Mouse (Mus musculus) ES-E14 (cell line): Measurements from ENCODE around the gene Capn5. TPM values are rescaled to one million over a fixed set of nuclear protein-coding genes. Genes with fewer than 3 reads are reported as not detected.

Experiments used
- DNase-seq: peaks from one replicate; pipeline ENCODE4 v3.0.0-alpha.2; 2013; ENCODE audit warnings: low read depth, low spot score
- H3K27ac ChIP-seq: 2 replicates; pipeline ENCODE4 v1.5.1; 2012; ENCODE audit warnings: low read depth, mild to moderate bottlenecking, low read length, moderate library complexity, mixed read lengths; ENCODE audit not compliant: poor library complexity, insufficient read depth, severe bottlenecking
- H3K36me3 ChIP-seq: 2 replicates; pipeline ENCODE4 v1.6.1; 2012; ENCODE audit warnings: mild to moderate bottlenecking, low read length, moderate library complexity, mixed read lengths; ENCODE audit not compliant: control insufficient read depth, poor library complexity, insufficient read depth, severe bottlenecking
- H3K4me1 ChIP-seq, 2 experiments: fragments of 150-350 bp in 1 of 2; sonication (generic) in 1 of 2; 2 replicates each; pipeline ENCODE4 v1.6.1; 2012; ENCODE audit warnings: low read length in 2 of 2, mild to moderate bottlenecking in 1 of 2, mixed read lengths in 1 of 2; ENCODE audit not compliant: control insufficient read depth in 2 of 2, insufficient read depth in 2 of 2, poor library complexity in 1 of 2
- H3K4me3 ChIP-seq, 2 experiments: fragments of 150-350 bp in 1 of 2; sonication (generic) in 1 of 2; 2 replicates each; pipeline ENCODE4 v1.5.1; 2012; ENCODE audit warnings: low read length in 2 of 2, low read depth in 1 of 2, mild to moderate bottlenecking in 1 of 2, mixed read lengths in 1 of 2; ENCODE audit not compliant: insufficient read depth in 1 of 2, poor library complexity in 1 of 2, severe bottlenecking in 1 of 2
- H3K9ac ChIP-seq: 2 replicates; pipeline ENCODE4 v1.6.1; 2012; ENCODE audit warnings: low read depth, mild to moderate bottlenecking, low read length, mixed read lengths; ENCODE audit not compliant: poor library complexity, insufficient read depth, severe bottlenecking
- H3K9me3 ChIP-seq: fragments of 150-350 bp; sonication (generic); 2 replicates; pipeline ENCODE4 v1.6.1; 2012; ENCODE audit warnings: low read depth, mild to moderate bottlenecking, low read length; ENCODE audit not compliant: control insufficient read depth, insufficient read depth
- CHD2 ChIP-seq: IDR thresholded peaks from 2 replicates; pipeline ENCODE4 v1.6.1; 2014; ENCODE audit warnings: mild to moderate bottlenecking, low read depth, low read length, inconsistent platforms
- HCFC1 ChIP-seq: IDR thresholded peaks from 2 replicates; pipeline ENCODE4 v1.6.1; 2012; ENCODE audit warnings: low read length, inconsistent platforms, borderline replicate concordance; ENCODE audit not compliant: insufficient read depth
- MAFK ChIP-seq: IDR thresholded peaks from 2 replicates; pipeline ENCODE4 v1.6.1; 2014; ENCODE audit warnings: mild to moderate bottlenecking, low read depth, low read length, inconsistent platforms; ENCODE audit not compliant: insufficient read depth
- ZC3H11A ChIP-seq: IDR thresholded peaks from 2 replicates; pipeline ENCODE4 v1.6.1; 2012; ENCODE audit warnings: low read depth, mild to moderate bottlenecking, inconsistent platforms, low read length, borderline replicate concordance
- ZNF384 ChIP-seq: IDR thresholded peaks from 2 replicates; pipeline ENCODE4 v1.6.1; 2012; ENCODE audit warnings: low read depth, low read length, inconsistent platforms
- in situ Hi-C, 2 experiments: fragments of 600-800 bp; cut with MboI; formaldehyde crosslinking; loops; one replicate each; pipeline ENCODE4 v1.15.1; 2025; ENCODE audit warnings: low sequenced_read_pairs in 2 of 2, inconsistent platforms in 1 of 2; ENCODE audit not compliant: unreplicated experiment in 2 of 2
- total RNA-seq: library from RNA; depleted of rRNA; stranded (reverse); fragments of 300-350 nt; gene quantifications from 2 replicates; pipeline ENCODE4 v1.2.3, GENCODE M21; 2012

Capn5 gene
- total RNA-seq, 1 experiment = 5.0 TPM

- H3K27ac ChIP-seq = no peak overlapping the region
- H3K4me3 ChIP-seq = no peak overlapping the region
- in situ Hi-C loops = no loop called here
- no peak overlapping the region for H3K9ac ChIP-seq
- TF ChIP-seq CHD2 (no peak), ZC3H11A (no peak), MAFK (no peak), ZNF384 (no peak), HCFC1 (no peak)
- peaks cover 6% of the 10 kb centered on the region; the same call in 1 of the 2 replicates for H3K36me3 ChIP-seq
- DNase-seq = no peak
- H3K9me3 ChIP-seq = no peaks in the 10 kb centered on the region
- H3K4me1 ChIP-seq = peaks cover 4 to 34% of the 10 kb centered on the region in 2 experiments; a peak in 2 of 4 replicates
Observed at GRCm38 (mm10) chr7:98164382-98164998, 13.6 kb downstream of the Capn5 start.

GRCm38 (mm10) chr7:98163700-98164099, 14.4 kb downstream of the Capn5 start:
- no peak overlapping the region for H3K27ac ChIP-seq
- H3K9me3 ChIP-seq = no peaks in the 10 kb centered on the region
- in situ Hi-C loops = no loop called here
- no peak overlapping the region for H3K9ac ChIP-seq
- peaks cover 6% of the 10 kb centered on the region; the same call in 1 of the 2 replicates for H3K36me3 ChIP-seq
- peaks cover 2 to 42% of the 10 kb centered on the region in 2 experiments; a peak in 2 of 4 replicates for H3K4me1 ChIP-seq
- DNase-seq = no peak
- TF ChIP-seq CHD2 (no peak), MAFK (no peak), ZC3H11A (no peak), HCFC1 (no peak), ZNF384 (no peak)
- H3K4me3 ChIP-seq = no peak overlapping the region

GRCm38 (mm10) chr7:98162239-98162638, 15.8 kb downstream of the Capn5 start:
- no peak overlapping the region for H3K4me3 ChIP-seq
- peaks cover 4 to 49% of the 10 kb centered on the region in 2 experiments for H3K4me1 ChIP-seq
- TF ChIP-seq ZC3H11A = no peak
- no peak for TF ChIP-seq ZNF384
- no peak for TF ChIP-seq CHD2
- no peak for TF ChIP-seq MAFK
- TF ChIP-seq HCFC1 = no peak
- DNase-seq = no peak
- H3K27ac ChIP-seq = no peak overlapping the region
- in situ Hi-C loops = no loop called here
- H3K9me3 ChIP-seq = no peaks in the 10 kb centered on the region
- H3K36me3 ChIP-seq = peaks cover 6% of the 10 kb centered on the region; the same call in 1 of the 2 replicates
- no peak overlapping the region for H3K9ac ChIP-seq

GRCm38 (mm10) chr7:98160041-98160740, 17.9 kb downstream of the Capn5 start:
- no peak for TF ChIP-seq ZC3H11A
- TF ChIP-seq HCFC1 = no peak
- TF ChIP-seq MAFK = no peak
- TF ChIP-seq ZNF384 = no peak
- TF ChIP-seq CHD2 = no peak
- peaks cover 10 to 61% of the 10 kb centered on the region in 2 experiments for H3K4me1 ChIP-seq
- H3K9me3 ChIP-seq = no peaks in the 10 kb centered on the region
- no peak for DNase-seq
- no peak overlapping the region for H3K9ac ChIP-seq
- peaks cover 6% of the 10 kb centered on the region; the same call in 1 of the 2 replicates for H3K36me3 ChIP-seq
- H3K4me3 ChIP-seq = no peak overlapping the region
- H3K27ac ChIP-seq = no peak overlapping the region
- in situ Hi-C loops = no loop called here
